Mouse (Mus musculus): ENCODE data around the gene Tmem109. TPM values are rescaled to one million over a fixed set of nuclear protein-coding genes. Genes with fewer than 3 reads are reported as not detected.

Gene Tmem109
- polyA plus RNA-seq, 1 experiment from 2014 or later, result 81.0 TPM

DNA sequence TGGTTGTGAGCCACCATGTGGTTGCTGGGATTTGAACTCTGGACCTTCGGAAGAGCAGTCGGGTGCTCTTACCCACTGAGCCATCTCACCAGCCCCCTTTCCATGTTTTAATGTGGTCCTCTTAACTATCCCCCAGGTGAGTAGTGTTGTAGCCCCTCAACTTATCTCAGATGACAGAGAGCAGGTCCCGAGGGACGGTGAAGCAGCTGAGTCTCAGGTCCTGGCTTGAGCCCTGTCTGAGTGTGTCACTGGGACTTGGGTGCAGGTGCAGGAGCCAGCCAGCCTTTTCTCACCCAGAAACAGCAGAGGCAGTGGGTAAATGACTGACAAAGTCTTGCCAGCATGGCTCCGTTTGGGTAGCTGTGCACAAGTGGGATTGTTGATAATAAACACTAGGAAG lies 37.6 kb downstream of the Tmem109 start:
- ATAC-seq (no peak), DNase-seq (ENCODE audit: low read depth, low spot score) (no peak)
- CTCF ChIA-PET, result interaction anchor here (1.4 kb wide), 1 partner anchor 12 kb away, joined by 3 read pairs; no protein-coding TSS in a partner anchor
- in situ Hi-C loops (cut with MboI; ENCODE audit: low pct_unique_long_range_greater_than_20kb), result loop anchor here (10.0 kb wide), 1 partner anchor 129 kb away; no protein-coding TSS in a partner anchor
- no peaks in the 10 kb centered on the region for H3K27me3 ChIP-seq
- no peak for TF ChIP-seq CTCF (IDR thresholded peaks at IDR 0.05)
- POLR2A ChIA-PET, result no interaction called here

DNA sequence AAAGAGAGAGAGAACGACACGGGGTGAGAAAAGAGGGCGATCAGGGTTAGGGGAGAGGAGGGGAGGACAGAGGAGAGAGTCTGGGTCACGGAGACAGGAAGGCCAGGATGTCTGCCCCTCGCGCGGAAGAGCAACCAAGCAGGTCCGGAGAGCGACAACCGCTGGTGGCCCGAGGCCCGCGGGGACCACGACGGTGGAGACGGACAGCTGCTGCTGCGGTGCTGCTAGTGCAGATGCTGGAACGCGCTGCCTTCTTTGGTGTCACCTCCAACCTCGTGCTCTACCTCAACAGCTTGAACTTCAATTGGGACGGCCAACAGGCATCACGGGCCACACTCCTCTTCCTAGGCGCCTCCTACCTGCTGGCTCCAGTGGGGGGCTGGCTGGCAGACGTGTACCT lies 38.9 kb downstream of the Tmem109 start:
- CTCF ChIA-PET, result interaction anchor here (1.4 kb wide), 1 partner anchor 11 kb away, joined by 3 read pairs; no protein-coding TSS in a partner anchor
- TF ChIP-seq CTCF (IDR thresholded peaks at IDR 0.05), result no peak
- DNase-seq (ENCODE audit: low read depth, low spot score), result no peak
- in situ Hi-C loops (cut with MboI; ENCODE audit: low pct_unique_long_range_greater_than_20kb), result loop anchor here (10.0 kb wide), 1 partner anchor 128 kb away; no protein-coding TSS in a partner anchor
- ATAC-seq, result no peak
- POLR2A ChIA-PET, result no interaction called here
- H3K27me3 ChIP-seq, result no peaks in the 10 kb centered on the region

DNA sequence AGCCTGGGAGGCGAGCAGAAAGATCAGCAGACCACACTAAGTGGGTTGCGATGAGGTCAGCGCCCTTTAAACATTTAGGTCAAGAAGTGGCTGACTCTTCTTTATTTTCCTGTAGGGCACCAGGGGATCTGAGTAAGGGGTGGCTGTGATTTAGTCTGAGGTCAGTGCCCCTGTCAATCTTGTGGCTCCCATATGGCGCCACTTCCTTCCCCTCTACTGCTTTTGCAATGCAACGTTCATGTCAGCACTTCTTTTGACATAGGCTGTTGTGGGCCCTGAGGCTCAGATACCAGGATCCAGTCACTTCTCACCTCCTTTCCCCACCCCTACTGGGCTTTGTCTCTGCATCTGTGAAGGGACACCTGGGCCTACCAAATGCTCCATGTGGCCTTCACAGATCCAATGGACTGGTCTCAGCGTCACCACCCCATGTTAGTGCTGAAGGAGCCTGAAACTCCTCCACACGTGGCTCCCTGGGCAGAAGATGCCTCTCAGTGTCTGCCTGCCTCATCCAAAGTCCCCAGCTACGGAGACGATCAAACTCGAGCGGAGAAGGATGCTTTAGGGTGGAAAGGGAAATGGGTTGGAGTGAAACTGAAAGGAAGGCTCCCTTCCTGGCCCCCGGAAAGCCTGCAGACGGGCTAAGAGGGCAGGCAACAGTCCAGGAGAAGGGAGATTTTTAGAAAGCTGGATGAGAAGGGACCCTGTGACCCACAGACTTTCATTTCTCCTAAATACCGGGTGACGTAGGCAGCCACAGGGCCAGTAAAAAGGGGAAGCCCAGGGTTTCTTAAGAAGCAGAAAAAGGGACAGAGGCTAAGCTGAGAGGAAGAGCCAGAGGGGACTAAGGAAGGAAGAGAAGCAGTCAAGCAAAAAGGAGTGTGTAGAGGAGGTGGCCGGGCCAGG lies 39.8 kb downstream of the Tmem109 start:
- ChIA-PET POLR2A (no interaction called here), CTCF (no interaction called here)
- H3K27me3 ChIP-seq, result no peaks in the 10 kb centered on the region
- in situ Hi-C loops (cut with MboI; ENCODE audit: low pct_unique_long_range_greater_than_20kb), result loop anchor here (10.0 kb wide), 1 partner anchor 127 kb away; no protein-coding TSS in a partner anchor
- DNase-seq (ENCODE audit: low read depth, low spot score) (no peak), ATAC-seq (no peak)
- TF ChIP-seq CTCF (IDR thresholded peaks at IDR 0.05), result no peak

DNA sequence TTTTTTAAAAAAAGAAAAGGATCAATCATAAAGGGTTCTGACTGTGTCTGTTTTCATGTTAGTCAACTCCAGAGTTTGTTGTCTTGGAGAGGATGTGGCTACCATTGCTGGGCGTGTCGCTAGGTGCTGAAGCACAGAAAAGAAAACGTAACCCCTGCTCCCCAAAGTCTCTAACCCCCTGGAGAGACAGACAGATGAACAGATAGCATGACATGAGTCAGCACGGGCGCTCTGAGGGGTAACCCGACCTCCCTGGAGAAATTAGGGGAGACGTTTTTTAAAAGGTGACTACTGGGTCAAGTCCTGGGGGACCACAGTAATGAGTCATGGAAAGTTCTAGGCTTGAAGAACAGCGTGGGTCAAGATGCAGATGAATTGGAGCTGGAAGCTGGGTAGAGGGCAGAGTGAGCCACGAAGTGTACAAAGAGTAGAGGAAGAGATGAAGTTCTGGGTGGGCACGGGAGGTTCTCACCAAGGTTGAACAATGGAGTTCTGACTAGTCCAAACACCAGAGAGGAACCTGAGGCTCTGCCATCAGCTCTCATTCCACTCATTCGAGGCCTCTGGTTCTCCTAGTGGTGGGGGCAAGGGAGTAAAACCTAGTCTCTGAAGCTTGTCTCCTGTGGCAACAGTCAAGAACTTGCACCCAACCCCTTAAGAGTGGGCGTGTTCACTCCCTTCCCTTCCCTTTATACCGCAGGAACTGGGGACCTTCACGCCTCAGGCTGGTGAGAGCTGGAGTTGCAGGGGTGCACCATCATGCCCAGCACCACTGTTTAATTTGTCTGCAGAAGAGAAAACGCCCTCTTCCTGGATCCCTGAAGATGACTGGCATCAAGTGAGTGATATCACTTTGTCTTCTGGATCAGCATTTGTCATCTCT lies 42.5 kb downstream of the Tmem109 start, which contains the start of gene Slc15a3:
Gene Slc15a3, plus strand, starts transcription at position 718 of the 883 bp plus-strand sequence.
- in situ Hi-C loops (cut with MboI; ENCODE audit: low pct_unique_long_range_greater_than_20kb), result no loop called here
- POLR2A ChIA-PET, result no interaction called here
- no peak for TF ChIP-seq CTCF (IDR thresholded peaks at IDR 0.05)
- CTCF ChIA-PET, result interaction anchor here (1.1 to 2.2 kb wide), 2 partner anchors 15 to 129 kb away, joined by 4 to 5 read pairs; no protein-coding TSS in a partner anchor
- DNase-seq (ENCODE audit: low read depth, low spot score) (no peak), ATAC-seq (no peak)
- no peaks in the 10 kb centered on the region for H3K27me3 ChIP-seq

DNA sequence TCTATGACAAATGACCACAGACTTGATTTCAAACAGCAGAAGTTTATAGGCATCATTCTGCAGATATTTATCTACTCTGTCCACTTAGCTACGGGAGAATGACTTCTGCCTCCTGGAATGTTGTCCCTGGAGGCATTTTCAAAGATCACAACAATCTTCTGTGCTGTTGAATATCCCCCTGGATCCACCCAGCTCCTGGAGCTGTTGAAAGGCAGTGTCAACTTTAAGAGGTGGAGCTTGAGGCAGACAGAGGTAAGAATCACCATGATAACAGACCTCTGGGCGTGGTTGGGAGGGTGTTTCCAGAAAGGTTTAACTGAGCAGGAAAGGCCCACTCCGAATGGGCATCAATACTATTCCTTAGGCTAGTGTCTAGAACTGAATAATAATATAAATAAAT lies 46.1 kb downstream of the Tmem109 start:
- ATAC-seq (peak; percentile 70), DNase-seq (ENCODE audit: low read depth, low spot score) (peak; percentile 39)
- in situ Hi-C loops (cut with MboI; ENCODE audit: low pct_unique_long_range_greater_than_20kb), result no loop called here
- no peak for TF ChIP-seq CTCF (IDR thresholded peaks at IDR 0.05)
- H3K27me3 ChIP-seq, result no peaks in the 10 kb centered on the region
- ChIA-PET POLR2A (no interaction called here), CTCF (interaction anchor here (1.0 kb wide), 1 partner anchor 25 kb away, joined by 3 read pairs; no protein-coding TSS in a partner anchor)

DNA sequence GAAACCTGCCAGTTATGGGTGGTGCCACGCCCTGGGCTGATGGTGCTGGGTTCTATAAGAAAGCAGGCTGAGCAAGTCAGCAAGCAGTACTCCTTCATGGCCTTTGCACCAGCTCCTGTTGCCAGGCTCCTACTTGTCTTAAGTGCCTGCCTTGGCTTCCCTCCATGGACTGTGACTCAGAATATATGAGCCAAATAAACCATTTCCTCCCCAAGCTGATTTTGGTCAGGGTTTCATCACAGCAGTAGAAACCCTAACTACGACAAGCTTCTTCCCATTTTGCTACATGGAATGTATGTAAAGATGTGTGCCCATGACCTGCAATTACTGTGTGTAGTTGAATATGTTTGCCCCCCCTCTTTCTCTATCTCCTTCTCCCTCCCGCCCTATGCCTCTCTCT lies 48.2 kb downstream of the Tmem109 start:
- in situ Hi-C loops (cut with MboI; ENCODE audit: low pct_unique_long_range_greater_than_20kb), result no loop called here
- ChIA-PET CTCF (interaction anchor here (0.9 kb wide), 1 partner anchor 13 kb away, joined by 5 read pairs; no protein-coding TSS in a partner anchor), POLR2A (interaction anchor here (0.6 to 0.8 kb wide), 2 partner anchors 42 to 61 kb away, joined by 3 to 4 read pairs; no protein-coding TSS in a partner anchor)
- DNase-seq (ENCODE audit: low read depth, low spot score), result no peak
- H3K27me3 ChIP-seq, result no peaks in the 10 kb centered on the region
- TF ChIP-seq CTCF (IDR thresholded peaks at IDR 0.05), result no peak
- no peak for ATAC-seq

DNA sequence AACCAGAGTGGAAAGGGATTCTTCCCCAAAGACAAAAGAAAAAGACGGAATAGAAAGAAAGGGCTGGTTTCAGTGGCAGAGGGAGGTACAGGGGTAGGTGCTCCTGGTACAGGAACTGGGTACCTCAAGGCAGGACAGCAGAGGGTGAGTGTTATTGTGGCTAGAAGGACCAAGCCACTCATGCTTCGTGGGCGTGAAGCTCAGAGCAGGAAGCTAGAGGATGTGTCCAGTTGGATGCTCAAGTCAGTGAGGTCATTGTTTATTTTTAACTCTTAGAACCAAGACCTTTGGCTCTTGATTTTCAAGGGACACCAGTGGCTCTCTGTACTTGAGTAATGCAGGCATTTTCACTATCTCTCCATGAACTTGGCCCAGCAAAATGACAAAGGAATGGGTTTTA lies 49.8 kb downstream of the Tmem109 start:
- CTCF ChIA-PET, result interaction anchor here (0.9 kb wide), 1 partner anchor 11 kb away, joined by 3 read pairs; no protein-coding TSS in a partner anchor
- no peaks in the 10 kb centered on the region for H3K27me3 ChIP-seq
- TF ChIP-seq CTCF (IDR thresholded peaks at IDR 0.05), result no peak
- POLR2A ChIA-PET, result interaction anchor here (0.6 kb wide), 1 partner anchor 181 kb away, joined by 3 read pairs; no protein-coding TSS in a partner anchor
- ATAC-seq, result no peak
- no peak for DNase-seq (ENCODE audit: low read depth, low spot score)
- in situ Hi-C loops (cut with MboI; ENCODE audit: low pct_unique_long_range_greater_than_20kb), result no loop called here

DNA sequence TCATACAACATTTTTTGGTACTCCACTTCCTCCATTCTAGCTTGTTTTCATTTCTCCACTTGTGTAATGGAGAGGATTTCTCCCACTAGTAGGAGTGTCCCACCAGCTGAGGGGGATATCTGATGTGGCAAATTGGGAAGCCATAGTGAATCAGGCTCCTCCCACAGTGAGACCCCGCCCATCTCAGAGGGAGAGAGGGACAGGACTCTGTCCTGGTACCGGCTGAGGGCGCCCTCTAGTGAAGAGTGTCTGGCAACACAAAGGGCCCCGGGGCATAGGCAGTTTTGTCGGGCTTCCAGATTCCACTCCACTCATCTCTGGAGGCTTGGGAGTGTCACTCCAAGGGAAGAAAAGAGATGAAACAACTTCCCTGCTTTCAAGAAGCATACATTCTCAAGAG lies 50.4 kb downstream of the Tmem109 start:
- ChIA-PET POLR2A (no interaction called here), CTCF (interaction anchor here (0.9 to 1.9 kb wide), 5 partner anchors 12 to 110 kb away, joined by 3 to 5 read pairs (median 4); no protein-coding TSS in a partner anchor)
- no peak for ATAC-seq
- in situ Hi-C loops (cut with MboI; ENCODE audit: low pct_unique_long_range_greater_than_20kb), result no loop called here
- H3K27me3 ChIP-seq, result no peaks in the 10 kb centered on the region
- peak; percentile 78 for TF ChIP-seq CTCF (IDR thresholded peaks at IDR 0.05)
- no peak for DNase-seq (ENCODE audit: low read depth, low spot score)

DNA sequence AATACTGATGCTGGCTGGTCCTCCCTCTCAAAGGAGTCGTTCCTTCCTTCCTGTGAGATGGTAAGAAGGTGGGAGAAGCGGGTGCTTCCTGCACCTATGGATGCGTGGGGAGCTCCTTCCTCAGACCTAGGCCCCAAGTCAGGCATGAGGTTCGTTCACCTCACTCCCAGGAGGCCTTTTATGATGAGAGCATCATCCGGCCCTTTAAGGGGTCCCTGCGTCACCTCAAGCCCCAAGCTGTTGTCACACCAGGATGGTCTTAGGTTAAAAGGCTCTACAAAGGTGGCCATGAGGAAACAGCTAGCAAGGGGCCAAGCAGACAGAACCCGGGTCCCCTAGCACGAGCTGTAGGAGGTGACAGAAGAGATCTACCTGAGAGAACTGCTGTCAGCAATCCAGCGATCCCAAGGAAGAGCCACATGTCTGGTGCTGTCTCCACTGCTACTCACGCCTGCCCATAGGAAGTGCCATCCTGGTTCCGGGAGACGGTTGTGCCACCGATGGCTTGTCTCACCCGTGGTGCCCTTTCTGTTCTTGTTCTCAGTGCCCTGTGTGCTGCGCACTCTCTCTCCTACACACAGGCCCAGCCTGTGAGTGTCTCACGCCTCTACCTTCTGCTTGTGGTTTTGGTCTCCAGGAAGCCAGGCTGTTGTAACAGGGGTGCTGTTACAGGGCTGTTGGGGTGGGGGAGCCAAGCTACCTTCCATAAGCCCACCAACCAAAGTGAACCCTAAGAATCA lies 52.2 kb downstream of the Tmem109 start, which contains the start of gene Cd6:
Gene Cd6, minus strand, starts transcription at position 623 of the 740 bp plus-strand sequence.
- POLR2A ChIA-PET, result no interaction called here
- no peak for ATAC-seq

More for the DNA sequence above, 52.2 kb downstream of the Tmem109 start, which contains the start of gene Cd6:
- no peak for TF ChIP-seq CTCF (IDR thresholded peaks at IDR 0.05)
- in situ Hi-C loops (cut with MboI; ENCODE audit: low pct_unique_long_range_greater_than_20kb), result no loop called here
- DNase-seq (ENCODE audit: low read depth, low spot score), result no peak
- no peaks in the 10 kb centered on the region for H3K27me3 ChIP-seq
- CTCF ChIA-PET, result interaction anchor here (1.1 to 1.9 kb wide), 2 partner anchors 11 to 109 kb away, joined by 3 to 5 read pairs; no protein-coding TSS in a partner anchor

All from Patski (cell line).